Mouse (Mus musculus) olfactory bulb, adult 2 months (tissue): ENCODE measurements around the gene Atp1a4.

Experiments used
- CTCF ChIP-seq: fragments of 200-500 bp; IDR thresholded peaks from 2 replicates; pipeline ENCODE4 v1.5.1; 2012; ENCODE audit warnings: low read depth, mild to moderate bottlenecking, low read length, moderate library complexity; ENCODE audit not compliant: insufficient read depth
- POLR2A ChIP-seq: fragments of 200-500 bp; IDR thresholded peaks from 2 replicates; pipeline ENCODE4 v1.6.1; 2012; ENCODE audit warnings: mild to moderate bottlenecking, low read depth, low read length, moderate library complexity; ENCODE audit not compliant: insufficient read depth

GRCm38 (mm10) chr1:172284221-172284620 lies 26.0 kb upstream of the Atp1a4 start:
- TF ChIP-seq CTCF (no peak), POLR2A (no peak)
